15 mouse cellular contexts compared by ENCODE assay signal in genomic region chr10:93944241-93944640, GRCm38 (mm10). TPM values are rescaled to one million over a fixed set of nuclear protein-coding genes. Genes with fewer than 3 reads are reported as not detected.
DNase-seq lines count a peak whose midpoint lies in the region; ATAC-seq lines count a peak whose summit lies in the region.
"Had no signal": no experiment of that assay in that cellular context is flagged by ENCODE, and none has a peak within 500 bp of the region (broad histone marks: within the 10 kb centered on the region; RNA-seq: fewer than 3 reads in every experiment).

No protein-coding gene starts in this region.

- no peak overlapping the region for H3K9ac ChIP-seq in midbrain, embryonic 11.5 days (ENCODE audit: low read length)
- H3K9ac ChIP-seq: intestine, embryonic 15.5 days; liver, embryonic 15.5 days had no signal

- no peaks in the 10 kb centered on the region for H3K4me1 ChIP-seq in midbrain, embryonic 11.5 days (ENCODE audit: control insufficient read depth, insufficient read depth, low read length)
- H3K4me1 ChIP-seq: liver, embryonic 15.5 days had no signal

- H3K4me3 ChIP-seq in midbrain, embryonic 11.5 days (ENCODE audit: low read depth, low read length): no peak overlapping the region
- H3K4me3 ChIP-seq: intestine, embryonic 15.5 days; liver, embryonic 15.5 days; midbrain, embryonic 10.5 days had no signal

- H3K9me3 ChIP-seq in midbrain, embryonic 11.5 days (ENCODE audit: control insufficient read depth, low read length): no peaks in the 10 kb centered on the region
- H3K9me3 ChIP-seq: G1E; intestine, embryonic 15.5 days; liver, embryonic 15.5 days; midbrain, embryonic 10.5 days had no signal

- no peak for ATAC-seq in midbrain, embryonic 11.5 days (ENCODE audit: low FRiP score)
- ATAC-seq: forebrain, embryonic 16.5 days; intestine, embryonic 15.5 days had no signal

- H3K27me3 ChIP-seq in midbrain, embryonic 11.5 days (ENCODE audit: control insufficient read depth, insufficient read depth, low read length): no peaks in the 10 kb centered on the region
- H3K27me3 ChIP-seq: intestine, embryonic 15.5 days; liver, embryonic 15.5 days had no signal

- peak; percentile 44 to 47 for DNase-seq in cerebellum, postnatal 10 days
- no peak for DNase-seq in cerebellum, postnatal 36 days
- DNase-seq in kidney, postnatal 10 days: peak; percentile 34
- no peak for DNase-seq in kidney, adult 9 months
- peak; percentile 91 for DNase-seq in adrenal gland, adult 2 months
- peak; percentile 30 to 39 for DNase-seq in kidney, postnatal 4 days
- DNase-seq in frontal cortex, postnatal 14 days (ENCODE audit: low spot score in 2 of 2): no peak
- DNase-seq in midbrain, embryonic 11.5 days (ENCODE audit: low spot score, missing footprints): no peak
- DNase-seq: cerebellum, adult 8-10 months; right cerebral cortex, adult 18-20 months had no signal

- H3K36me3 ChIP-seq in midbrain, embryonic 11.5 days (ENCODE audit: control insufficient read depth, insufficient read depth, low read length): no peaks in the 10 kb centered on the region
- H3K36me3 ChIP-seq: G1E; intestine, embryonic 15.5 days; liver, embryonic 15.5 days; midbrain, embryonic 10.5 days had no signal

- no peak overlapping the region for H3K27ac ChIP-seq in midbrain, embryonic 11.5 days (ENCODE audit: low read depth, low read length)
- H3K27ac ChIP-seq: intestine, embryonic 15.5 days; liver, embryonic 15.5 days; midbrain, embryonic 10.5 days had no signal

- WGBS in midbrain, embryonic 11.5 days: 64% methylated on average over 5 of the region's 5 CpGs

- H3K4me2 ChIP-seq in midbrain, embryonic 11.5 days: no peak overlapping the region
- H3K4me2 ChIP-seq: intestine, embryonic 15.5 days; liver, embryonic 15.5 days had no signal

RNA-seq across cellular contexts. Expression of gene Metap2, which starts 47.3 kb away (rescaled TPM):
- total RNA-seq in adrenal gland, adult 2 months (2021): 100 to 1,000 TPM; 156 to 171 TPM
- polyA plus RNA-seq in adrenal gland, adult 2 months (2012; rRNA removed): 24.1 and 36.3 TPM in 2 replicates
- polyA plus RNA-seq in midbrain, embryonic 11.5 days (2014; fragmentation: Nextera tagmentation; extraction: Ambion mirVana): 243 and 247 TPM in 2 replicates

Comparison
In these comparisons a context has a peak if more than half of its experiments do, and no peak if none do; other contexts are left out.
1. DNase-seq: peak in cerebellum, postnatal 10 days (2 of 2), kidney, postnatal 10 days (single experiment), adrenal gland, adult 2 months (single experiment) and kidney, postnatal 4 days (2 of 2); none in cerebellum, postnatal 36 days (0 of 2), kidney, adult 9 months (single experiment), frontal cortex, postnatal 14 days (0 of 2) and midbrain, embryonic 11.5 days (single experiment).